Mouse (Mus musculus) heart, postnatal 0 days (tissue): ENCODE data around the gene D430041D05Rik.

Experiments
- CTCF ChIP-seq: IDR thresholded peaks from 2 replicates; pipeline ENCODE4 v1.5.1; 2016; ENCODE audit warnings: antibody characterized with exemption, control low read depth, low read depth
- EP300 ChIP-seq: IDR thresholded peaks from 2 replicates; pipeline ENCODE4 v1.6.1; 2016; ENCODE audit warnings: antibody characterized with exemption, low read depth

DNA sequence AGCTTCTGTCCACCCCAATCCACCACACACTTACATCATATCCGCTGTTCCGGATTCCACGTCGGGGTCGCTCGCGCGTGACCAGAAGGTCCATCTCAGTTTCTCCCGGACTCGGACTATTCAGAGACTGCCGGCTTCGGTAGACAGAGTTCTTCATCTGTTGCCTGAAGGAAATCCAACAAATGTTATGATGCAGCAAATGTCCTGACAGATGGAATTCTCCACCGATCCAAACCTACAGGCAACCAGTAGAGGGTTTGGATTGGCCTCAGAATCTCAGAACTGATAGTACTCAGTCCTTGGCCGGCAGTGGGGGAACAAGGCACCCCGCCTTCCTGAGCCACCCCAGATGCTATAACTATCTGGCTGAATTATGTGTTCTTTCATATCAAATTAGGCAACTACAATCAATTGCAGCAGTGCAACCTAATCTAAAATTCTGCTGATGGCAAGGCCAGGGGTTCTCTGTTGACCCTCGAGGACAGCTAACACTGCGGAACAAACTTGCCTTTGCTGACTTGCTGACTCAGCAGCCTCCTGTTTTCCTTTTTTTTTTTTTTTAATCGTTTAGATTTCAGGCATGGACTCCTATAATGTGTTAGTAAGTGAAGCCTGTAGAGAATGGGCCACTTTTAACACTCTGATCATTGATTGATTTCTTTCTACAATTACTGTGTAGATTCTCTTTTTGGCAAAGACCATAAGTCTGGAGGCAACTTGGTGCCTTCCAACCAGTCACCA lies 218.2 kb downstream of the D430041D05Rik start:
- no peak for TF ChIP-seq CTCF
- no peak for TF ChIP-seq EP300
